Mouse (Mus musculus) heart, postnatal 10 days (tissue): ENCODE measurements at regions not wholly inside any gene's neighbourhood (a gene's known extent, or its start where the extent isn't known, plus 50 kb on each side); places are given as distances from the start of the nearest gene placed in this dataset.

Experiments
- DNase-seq, 2 experiments: peaks; one replicate each; pipeline ENCODE4 v3.0.0; 2021
- intact Hi-C: fragments of 180-260 bp; cut with DNase I; formaldehyde crosslinking; loops from one replicate; pipeline ENCODE4 v1.15.1; 2025

GRCm38 (mm10) chr11:112282911-112283310 lies 499.1 kb upstream of the Sox9 start:
- intact Hi-C loops = no loop called here

DNA sequence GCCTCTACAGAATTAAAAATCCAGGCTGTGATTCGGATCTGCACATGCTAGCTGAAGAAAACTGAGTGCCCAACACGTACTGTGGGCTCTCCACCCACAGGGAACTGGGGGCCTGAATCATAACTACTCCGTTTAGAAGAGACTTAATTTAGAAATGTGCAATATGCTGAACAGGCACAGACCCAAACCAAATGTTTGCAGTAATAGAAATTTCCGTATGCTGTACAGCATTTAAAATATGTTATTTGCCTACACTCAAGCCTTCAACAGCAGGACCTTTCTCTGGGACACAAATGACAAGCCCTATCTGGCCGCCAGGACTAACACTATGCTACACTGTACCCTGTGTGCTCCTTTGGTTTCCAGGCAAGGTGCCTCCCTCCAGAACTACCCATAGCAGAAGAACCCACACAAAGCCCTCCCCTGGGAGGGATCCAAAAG lies 483.1 kb upstream of the Sox9 start:
- no peak for DNase-seq
- intact Hi-C loops = no loop called here

More at GRCm38 (mm10) chr11:112282911-112283310, 499.1 kb upstream of the Sox9 start:
- no peak for DNase-seq

DNA sequence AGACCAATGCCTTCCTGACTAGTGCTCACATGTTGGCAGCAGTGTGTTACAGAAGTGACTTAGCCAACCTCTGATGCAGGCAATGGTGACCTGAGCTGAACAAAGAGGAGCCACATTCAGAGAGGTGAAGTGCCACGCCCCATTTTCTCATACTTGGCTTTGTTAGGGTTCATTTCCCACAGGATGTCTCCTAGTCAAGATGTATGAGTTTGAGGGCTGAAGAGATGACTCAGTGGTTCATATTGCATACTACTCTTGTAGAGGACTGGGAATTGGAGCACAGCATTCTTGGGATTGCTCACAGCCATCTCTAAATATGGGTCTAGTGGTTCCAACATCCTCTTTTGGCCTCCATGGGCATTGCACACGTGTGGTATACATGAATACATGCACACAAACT lies 478.9 kb upstream of the Sox9 start:
- intact Hi-C loops = no loop called here

DNA sequence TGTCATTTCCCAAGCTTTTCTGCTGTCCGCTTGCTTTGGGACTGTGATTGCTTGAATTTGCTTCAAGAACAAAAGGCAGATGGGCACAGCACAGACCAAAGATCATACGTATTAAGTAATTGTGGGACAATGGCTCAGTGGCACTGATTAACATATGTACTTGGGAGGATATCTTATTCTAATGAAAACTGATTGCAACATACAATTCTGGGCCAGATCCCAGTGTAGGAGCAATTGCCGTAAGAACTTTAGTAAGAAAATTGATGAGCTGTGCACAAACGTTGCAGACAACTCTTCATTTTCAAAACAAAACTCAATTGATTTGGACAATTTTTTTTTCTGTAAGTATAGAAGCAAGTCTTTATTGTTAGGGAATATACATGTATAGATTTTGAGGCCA lies 456.2 kb upstream of the Sox9 start:
- intact Hi-C loops = no loop called here

More for the DNA sequence above, 478.9 kb upstream of the Sox9 start:
- DNase-seq = no peak

GRCm38 (mm10) chr11:112327606-112328005 lies 454.4 kb upstream of the Sox9 start:
- intact Hi-C loops = no loop called here

More for the DNA sequence above, 456.2 kb upstream of the Sox9 start:
- no peak for DNase-seq

DNA sequence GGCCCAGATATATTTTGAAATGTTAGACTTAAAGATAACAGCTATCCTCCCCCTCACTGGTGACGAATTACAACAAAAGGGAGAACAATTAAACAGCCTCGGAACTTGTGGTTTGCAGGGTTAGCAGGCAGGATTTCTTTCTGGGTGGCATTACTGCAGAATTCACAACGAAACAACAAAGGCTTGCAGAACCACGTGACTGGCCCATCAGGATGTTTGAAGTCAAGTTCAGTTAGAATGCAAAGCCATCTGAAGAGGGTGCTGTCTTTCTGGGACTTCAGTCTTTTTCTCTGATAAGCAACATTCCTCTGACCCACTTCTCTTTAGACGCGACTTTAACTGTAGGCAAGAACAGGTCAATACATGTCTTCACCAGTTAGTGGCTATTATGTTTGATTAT lies 436.9 kb upstream of the Sox9 start:
- no peak for DNase-seq
- intact Hi-C loops = no loop called here

More at GRCm38 (mm10) chr11:112327606-112328005, 454.4 kb upstream of the Sox9 start:
- peak; percentile 7 to 16 for DNase-seq

DNA sequence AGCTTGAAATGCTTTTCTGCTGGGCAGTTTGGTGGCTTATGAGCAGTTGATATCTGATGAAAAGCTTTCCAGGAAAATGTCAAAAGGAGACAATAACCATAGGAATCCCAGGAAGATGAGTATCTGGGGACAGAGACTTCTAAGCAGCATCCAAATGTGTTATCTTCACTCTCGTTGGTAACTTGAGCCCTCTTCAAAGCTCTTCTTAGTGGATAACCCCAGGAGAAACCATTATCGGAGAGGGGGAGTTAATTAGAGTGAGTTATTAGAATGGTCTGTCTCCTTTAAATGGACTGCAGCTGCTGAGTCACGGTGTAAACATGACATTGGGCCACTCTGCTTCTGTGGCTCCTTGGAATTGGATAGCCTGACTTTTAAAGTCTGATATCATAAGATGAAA lies 436.4 kb upstream of the Sox9 start:
- intact Hi-C loops = no loop called here
- DNase-seq = no peak

- intact Hi-C loops = no loop called here
- no peak for DNase-seq
These were observed 435.9 kb upstream of the Sox9 start for GRCm38 (mm10) chr11:112346089-112346488.

DNA sequence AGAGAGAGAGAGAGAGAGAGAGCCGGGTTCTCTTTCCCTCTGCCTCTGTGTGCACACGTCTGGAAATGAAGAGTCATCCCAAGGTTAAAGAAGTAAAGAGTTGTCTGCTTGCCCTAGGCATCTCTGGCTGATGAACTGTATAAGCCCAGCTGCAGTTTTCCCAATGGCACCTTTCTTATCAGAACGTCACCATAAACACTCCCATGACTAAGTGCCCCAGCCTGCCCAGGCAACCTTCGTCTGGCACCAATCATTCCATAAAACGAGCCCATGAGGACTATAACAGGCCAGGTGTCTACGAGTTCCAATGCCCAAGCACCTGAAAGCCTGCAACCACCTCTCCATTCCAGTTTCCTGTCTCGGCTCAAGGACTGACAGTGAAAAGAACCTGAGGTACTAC lies 435.5 kb upstream of the Sox9 start:
- intact Hi-C loops = no loop called here
- no peak for DNase-seq

- intact Hi-C loops = no loop called here
- DNase-seq = no peak
These were observed 426.7 kb upstream of the Sox9 start for GRCm38 (mm10) chr11:112355311-112355710.

DNA sequence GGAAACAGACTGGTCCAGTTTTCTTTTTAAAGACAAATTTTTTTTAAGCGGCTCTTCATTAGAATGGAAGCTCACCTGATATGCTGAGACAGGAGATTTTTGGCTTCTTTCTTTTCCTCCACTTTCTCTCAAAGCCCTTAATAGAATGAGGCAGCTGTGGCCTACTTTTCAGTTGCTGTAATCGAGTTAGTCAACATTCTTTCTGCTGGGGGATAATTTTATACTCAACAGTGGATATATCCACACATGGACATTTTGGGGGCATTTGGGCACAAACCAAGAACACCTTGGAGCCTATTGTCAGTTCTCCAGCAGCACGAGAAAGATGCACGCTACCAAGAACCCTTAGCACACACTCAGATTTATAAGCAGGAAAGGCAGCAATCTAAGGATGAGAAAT lies 415.3 kb upstream of the Sox9 start:
- DNase-seq = no peak

DNA sequence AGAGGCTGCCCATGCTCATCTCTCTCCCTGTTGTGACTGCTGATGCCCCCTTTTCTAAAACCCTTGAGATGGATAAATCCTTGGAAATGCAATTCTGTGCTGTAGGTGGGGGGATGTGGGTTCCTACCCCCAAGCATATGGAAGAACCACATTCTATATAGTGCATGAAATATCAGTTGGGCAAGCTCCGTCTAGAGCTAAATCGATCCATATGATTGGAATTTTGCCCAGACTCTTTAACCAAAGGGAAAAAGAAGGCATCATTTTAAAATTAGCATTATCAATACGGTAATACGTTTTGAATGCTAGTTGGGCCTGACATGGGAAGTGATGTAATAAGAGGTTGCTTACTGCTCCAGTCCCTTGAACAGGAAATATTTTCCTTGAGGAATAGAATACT lies 411.1 kb upstream of the Sox9 start:
- no peak for DNase-seq
- intact Hi-C loops = no loop called here

More for the DNA sequence above, 415.3 kb upstream of the Sox9 start:
- intact Hi-C loops = no loop called here

GRCm38 (mm10) chr11:112400069-112400468 lies 382.0 kb upstream of the Sox9 start:
- intact Hi-C loops = no loop called here
- no peak for DNase-seq

- DNase-seq = no peak
- intact Hi-C loops = no loop called here
These were observed 374.3 kb upstream of the Sox9 start for GRCm38 (mm10) chr11:112407681-112408080.

- intact Hi-C loops = no loop called here
- no peak for DNase-seq
These were observed 369.6 kb upstream of the Sox9 start for GRCm38 (mm10) chr11:112412434-112412833.

- no peak for DNase-seq
- intact Hi-C loops = no loop called here
These were observed 339.4 kb upstream of the Sox9 start for GRCm38 (mm10) chr11:112442639-112443038.

- DNase-seq = no peak
- intact Hi-C loops = no loop called here
These were observed 338.1 kb upstream of the Sox9 start for GRCm38 (mm10) chr11:112443890-112444289.

- DNase-seq = no peak
- intact Hi-C loops = no loop called here
These were observed 332.4 kb upstream of the Sox9 start for GRCm38 (mm10) chr11:112449632-112450031.

DNA sequence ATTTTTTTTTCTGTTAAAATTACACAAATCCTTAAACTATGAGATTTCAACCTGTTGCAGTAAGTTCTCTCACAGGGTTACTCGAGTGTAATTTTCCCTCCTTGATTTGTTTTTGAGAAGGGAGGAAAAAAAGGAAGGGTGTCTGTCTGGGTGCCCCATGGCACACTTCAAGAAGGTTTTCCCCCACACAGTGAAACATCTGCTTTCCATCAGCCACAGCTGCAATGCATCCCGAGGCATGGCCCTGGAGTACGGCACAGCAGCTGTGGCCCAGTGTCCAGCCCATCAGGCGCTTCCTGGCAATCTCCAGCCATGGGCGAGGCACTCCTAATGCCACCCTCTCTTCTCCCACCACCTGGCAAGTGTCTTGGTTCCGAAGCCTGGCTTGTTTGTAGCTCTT lies 331.8 kb upstream of the Sox9 start:
- peak in 1 of 2 experiments; percentile 3 for DNase-seq
- intact Hi-C loops = no loop called here

DNA sequence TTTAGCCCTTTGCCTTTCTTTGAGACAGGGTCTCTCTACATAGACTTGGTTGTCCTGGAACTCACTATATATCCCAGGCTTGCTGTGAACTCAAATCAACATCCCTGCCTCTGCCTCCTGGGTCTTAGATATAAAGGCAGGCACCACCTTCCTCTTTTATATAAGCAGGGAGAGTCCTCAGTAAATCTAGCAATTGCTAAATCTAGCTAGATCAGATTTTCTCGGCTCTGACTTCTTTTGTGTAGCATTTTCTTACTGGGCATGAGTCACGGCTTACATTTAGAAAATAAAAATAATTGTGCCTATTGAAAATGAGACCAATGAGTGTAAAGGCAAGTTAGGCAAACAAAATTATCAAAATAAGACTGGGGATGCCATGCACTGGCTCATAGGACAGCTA lies 323.9 kb upstream of the Sox9 start:
- intact Hi-C loops = no loop called here
- no peak for DNase-seq

- intact Hi-C loops = no loop called here
- no peak for DNase-seq
These were observed 318.9 kb upstream of the Sox9 start for GRCm38 (mm10) chr11:112463121-112463520.

DNA sequence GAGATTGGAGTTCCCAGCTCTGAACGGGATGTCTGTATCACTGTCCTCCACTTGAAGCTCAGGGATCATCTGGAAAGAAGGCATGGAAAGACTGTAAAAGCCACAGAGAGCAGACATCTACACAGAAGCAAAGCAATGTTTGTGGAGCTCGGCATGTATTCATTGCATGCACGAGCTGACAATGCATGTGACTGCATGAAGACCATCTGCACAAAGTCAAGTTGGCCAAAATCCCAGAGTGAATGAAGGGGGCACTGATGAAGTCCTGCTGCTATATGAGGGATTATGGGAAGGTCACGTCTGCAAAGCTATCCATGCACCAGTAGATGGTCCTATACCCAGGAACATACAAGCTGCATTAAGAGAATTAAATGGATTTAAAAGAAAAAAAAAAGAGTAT lies 317.6 kb upstream of the Sox9 start:
- intact Hi-C loops = no loop called here
- DNase-seq = no peak

- DNase-seq = no peak
- intact Hi-C loops = no loop called here
These were observed 311.7 kb upstream of the Sox9 start for GRCm38 (mm10) chr11:112470336-112470735.

GRCm38 (mm10) chr11:112473237-112473636 lies 308.8 kb upstream of the Sox9 start:
- intact Hi-C loops = no loop called here
- DNase-seq = no peak
